Mouse (Mus musculus) cerebellum, adult 11-12 months (tissue): ENCODE measurements around the gene Gm9970.
"Not testable (repeated sequence)": the region's sequence is repeated elsewhere in the genome, so short reads cannot be mapped to it uniquely, and the experiment has no call there.

Experiments used
- DNase-seq: peaks from one replicate; pipeline ENCODE4 v3.0.0; 2022

Gm9970 gene

DNA sequence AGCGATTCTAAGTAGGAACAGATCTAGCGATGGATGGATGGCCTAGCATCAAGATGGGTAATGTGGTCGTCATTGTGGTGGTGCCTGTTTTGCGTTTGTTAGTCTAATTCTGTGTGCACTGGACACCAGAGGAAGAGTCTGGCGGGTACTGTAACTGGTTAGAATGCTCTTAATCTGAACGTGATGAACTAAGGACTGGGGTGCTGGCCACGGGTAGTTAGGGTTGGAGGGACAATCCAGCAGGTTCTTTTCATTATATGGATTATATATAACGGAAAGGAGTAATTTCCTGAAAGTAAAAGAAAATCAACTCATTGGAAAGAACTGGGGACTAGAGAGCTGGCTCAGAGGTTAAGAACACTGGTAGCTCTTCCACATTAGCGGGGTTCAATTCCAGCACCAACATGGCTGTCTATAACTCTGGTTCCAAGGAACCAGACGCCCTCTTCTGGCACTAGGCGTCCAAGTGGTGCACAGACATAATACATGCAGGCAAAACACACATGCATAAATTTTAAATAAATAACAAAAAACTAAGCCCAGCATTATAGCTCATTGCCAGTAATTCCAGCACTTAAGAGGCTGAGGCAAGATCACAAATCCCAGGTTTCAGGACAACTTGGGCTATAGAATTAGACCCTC, 19.6 kb downstream of the Gm9970 start:
- DNase-seq: peak; percentile 31

DNA sequence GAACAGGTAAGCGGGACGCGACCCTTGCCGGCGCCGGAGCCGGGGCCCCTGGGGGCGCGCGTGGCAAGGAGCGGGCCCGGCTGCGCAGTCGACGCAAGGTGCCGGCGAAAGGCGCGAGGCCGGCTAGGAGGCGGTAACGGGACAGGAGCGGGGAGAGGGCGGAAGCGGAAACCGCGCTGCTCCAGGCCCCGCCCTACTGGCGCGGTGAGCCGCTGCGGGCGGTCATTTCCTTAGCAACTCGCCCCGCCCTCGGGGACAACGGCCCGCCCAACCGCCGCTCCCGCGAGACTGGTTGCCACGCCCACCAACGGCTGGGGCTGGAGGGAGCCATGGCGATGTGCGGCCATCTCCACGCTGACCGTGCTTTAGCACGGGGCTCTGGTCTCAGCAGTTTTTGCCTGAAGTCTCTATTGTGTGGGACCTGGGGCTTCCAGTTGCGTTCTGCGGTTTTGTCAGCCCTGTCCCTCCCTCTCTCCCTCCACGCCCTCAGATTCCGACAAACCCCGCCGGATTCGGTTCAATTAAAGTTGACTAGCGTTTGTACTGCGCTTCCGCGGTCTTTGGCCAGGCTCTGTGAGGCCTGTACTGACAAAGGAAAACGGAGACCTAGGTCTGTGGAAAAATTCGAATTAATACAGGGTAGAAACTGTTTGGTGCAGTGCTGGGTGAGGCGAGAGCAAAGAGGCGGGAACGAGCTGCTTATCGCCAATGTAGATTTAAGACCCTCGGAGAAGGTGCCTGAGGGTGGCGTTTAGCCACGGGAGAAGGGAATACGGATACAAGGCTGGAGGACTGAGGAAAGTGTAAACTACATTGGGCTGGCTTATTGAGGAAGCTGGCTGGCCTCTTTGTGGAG, 20.4 kb downstream of the Gm9970 start, which contains the start of gene Ppm1g:
Gene Ppm1g, minus strand, starts transcription at position 240 of the 856 bp plus-strand sequence.
- peak; percentile 94 for DNase-seq

DNA sequence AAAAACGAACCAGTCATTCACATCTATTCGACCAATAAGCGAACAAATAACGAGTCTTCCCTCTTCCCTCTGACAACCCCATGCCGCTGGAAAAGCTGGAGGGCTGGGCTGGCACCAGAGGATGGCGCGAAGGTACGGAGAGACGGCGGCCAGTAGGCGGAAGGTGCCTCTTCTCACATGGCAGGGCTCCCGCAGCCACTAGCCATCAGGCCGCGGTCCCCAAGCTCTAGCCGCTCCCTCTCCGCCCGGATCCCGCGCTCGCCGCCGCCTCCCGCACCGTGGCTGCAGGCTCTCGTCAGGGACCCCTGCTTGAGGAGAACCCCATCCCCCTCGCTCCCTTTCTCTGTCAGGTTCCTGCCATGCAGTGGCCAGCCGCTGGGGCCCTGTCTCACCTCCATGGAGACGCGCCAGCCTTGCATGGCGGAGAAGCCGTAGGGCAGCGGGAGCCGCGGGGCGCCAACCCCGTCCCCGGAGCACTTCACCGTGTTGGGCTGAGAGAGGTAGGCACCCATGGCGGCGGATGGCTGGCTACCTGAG, 21.1 kb downstream of the Gm9970 start:
- DNase-seq: no peak

DNA sequence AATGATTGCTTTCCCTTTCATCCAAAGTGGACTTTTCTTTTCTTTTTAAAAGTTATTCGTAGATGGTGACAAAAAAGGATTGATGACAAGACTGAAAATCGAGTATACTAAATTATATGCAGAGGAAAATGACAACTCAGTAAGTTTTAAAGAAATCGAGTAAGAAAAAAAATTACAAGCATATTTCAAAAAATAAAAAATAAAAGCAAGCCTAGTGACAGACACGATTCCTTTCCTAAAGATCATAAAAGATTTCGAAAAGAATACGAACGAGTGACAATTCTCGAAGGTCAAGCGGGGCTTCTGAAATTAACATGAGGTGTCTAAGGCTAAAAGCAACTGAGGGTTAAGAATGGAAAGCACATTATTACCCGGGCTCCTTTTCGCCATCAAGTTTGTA, 21.6 kb downstream of the Gm9970 start:
- DNase-seq: no peak

DNA sequence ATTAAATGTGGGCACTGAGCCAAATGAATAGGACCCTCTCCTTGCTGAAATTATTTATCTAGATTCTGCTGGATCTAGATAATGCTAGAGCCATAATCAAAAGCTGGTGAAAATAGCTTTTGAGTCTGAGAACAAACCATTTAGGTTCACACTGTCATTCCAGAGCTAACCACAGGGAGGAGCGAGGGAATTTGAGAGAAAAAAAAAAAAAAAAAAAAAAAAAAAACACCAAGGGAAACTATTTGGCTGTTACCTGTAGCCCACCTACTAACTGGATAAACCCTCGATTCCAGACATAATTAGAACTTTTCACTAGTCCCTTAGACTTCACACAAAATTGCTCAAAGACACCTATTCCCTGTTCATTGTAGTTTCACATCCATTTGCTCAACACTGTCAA, 22.0 kb downstream of the Gm9970 start:
- no peak for DNase-seq

DNA sequence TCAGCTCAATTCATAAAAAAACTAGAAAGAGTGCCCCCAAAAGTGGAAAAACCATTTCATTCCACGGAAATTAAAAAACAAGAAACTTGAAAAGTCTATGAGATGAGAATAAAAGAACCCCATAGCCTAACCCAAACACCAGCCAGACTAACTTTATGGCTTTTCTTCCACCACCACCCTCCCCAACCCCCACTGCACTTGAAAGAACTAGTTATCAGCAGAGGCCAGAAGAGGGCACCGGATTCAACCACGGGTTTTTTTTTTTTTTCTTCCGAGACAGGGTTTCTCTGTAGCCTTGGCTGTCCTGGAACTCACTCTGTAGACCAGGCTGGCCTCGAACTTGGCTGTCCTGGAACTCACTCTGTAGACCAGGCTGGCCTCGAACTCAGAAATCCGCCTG, 22.7 kb downstream of the Gm9970 start:
- DNase-seq: no peak

DNA sequence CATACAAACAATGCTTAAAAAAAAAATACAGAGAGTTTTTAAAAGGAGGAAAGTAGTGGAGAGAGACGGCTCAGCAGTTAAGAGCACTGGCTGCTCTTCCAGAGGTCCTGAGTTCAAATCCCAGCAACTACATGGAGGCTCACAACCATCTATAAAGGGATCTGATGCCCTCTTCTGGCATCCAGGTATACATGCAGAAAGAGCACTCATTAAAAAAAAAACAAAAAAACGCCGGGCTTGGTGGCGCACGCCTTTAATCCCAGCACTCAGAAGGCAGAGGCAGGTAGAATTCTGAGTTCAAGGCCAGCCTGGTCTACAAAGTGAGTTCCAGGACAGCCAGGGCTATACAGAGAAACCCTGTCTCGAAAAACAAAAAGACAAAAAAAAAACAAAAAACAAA, 24.5 kb downstream of the Gm9970 start:
- not testable (repeated sequence) for DNase-seq

DNA sequence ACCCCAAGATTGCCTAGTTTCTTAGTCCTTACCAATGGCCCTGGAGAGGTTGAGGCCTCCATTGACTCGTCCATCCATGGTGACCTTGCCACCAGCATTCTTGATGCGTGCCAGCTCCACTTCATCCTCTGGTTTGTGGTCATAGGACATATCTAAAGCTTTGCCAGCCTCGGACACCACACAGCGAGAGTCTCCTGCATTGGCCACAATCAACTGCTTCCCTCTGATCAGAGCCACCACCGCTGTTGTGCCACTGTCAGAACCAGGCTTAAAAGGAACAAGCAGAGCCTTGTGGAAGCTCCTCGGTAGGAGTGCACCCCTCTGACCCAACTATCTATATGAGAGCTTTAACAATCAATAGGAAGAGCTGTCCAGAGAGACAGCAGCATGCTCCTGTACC, 36.6 kb downstream of the Gm9970 start:
- no peak for DNase-seq

DNA sequence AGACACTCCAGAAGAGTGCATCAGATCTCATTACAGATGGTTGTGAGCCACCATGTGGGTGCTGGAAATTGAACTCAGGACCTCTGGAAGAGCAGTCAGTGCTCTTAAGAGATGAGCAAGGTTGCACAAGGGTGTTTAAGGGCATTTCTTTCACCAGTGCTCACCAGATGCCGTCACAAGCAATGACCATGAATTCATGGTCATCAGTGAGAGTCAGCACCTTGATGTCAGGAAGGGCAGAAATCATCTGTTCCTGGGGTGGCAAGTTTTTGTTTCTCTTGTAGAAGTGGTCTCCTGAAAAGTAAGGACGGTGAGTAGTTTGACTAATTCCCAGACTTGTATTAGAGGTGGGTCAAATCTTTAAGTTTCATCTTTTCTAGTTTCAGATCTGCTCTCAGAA, 37.2 kb downstream of the Gm9970 start:
- no peak for DNase-seq

DNA sequence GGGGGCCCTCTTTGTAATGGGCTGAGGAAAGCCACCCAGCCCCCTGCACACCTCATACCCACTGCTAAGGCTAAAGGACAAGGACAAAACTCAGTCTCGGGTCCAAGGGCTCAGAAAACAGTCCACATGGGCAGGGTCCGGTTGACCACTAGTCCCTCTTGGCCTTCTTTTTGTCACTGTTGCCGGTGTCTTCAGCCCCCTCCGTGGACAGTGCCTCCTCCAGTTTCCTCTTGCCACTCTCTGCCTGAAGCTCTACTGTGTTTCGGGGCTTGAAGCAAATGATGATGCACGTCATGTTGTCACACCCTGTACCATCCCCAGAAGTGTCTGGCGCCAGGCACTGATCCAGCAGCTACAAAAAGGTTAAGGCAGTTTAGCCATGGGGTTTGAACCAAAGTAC, 38.1 kb downstream of the Gm9970 start:
- DNase-seq: peak; percentile 63

DNA sequence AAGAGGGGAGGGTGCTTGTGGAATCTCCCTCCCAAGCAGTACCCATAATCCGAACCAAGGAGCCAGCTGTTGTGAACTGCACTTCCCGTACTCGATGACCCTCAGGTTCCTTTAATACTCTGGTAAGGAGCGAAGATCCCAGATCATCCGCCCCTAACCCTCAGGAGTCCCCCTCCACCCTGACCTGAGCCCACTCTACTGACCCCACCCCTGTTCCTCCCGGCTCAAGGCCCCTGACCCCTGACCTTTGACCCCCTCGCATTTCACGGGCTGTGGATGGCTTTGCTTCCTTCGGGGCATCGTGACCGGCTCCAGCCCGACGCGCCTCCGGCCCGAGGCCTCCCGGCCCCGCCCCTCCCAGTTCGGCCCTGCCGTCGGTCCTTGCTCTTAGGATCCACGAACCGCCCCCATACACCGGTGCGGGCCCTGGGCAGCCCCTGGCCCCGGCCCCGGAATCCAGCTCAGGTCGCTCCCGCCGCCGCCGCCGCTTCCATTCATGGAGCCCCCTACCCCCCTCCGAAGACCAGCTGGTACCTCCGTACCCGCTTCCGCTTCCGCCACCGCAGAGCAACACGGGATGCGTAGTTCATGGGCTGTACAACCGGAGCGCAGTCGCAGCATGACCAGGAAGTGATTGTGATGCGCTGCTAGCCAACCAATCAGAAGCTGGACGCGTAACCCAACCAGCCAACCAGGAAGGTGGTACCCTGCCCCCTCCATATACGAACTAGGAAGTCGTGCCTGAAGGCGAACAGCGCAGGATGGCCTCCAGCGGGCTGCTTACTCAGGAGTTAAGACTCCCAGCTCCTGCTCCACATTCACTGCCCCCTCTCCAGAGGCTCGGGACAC, 39.1 kb downstream of the Gm9970 start, which contains the start of gene Zfp513:
Gene Zfp513, minus strand, starts transcription at position 562 of the 849 bp plus-strand sequence.
- peak; percentile 99 for DNase-seq

DNA sequence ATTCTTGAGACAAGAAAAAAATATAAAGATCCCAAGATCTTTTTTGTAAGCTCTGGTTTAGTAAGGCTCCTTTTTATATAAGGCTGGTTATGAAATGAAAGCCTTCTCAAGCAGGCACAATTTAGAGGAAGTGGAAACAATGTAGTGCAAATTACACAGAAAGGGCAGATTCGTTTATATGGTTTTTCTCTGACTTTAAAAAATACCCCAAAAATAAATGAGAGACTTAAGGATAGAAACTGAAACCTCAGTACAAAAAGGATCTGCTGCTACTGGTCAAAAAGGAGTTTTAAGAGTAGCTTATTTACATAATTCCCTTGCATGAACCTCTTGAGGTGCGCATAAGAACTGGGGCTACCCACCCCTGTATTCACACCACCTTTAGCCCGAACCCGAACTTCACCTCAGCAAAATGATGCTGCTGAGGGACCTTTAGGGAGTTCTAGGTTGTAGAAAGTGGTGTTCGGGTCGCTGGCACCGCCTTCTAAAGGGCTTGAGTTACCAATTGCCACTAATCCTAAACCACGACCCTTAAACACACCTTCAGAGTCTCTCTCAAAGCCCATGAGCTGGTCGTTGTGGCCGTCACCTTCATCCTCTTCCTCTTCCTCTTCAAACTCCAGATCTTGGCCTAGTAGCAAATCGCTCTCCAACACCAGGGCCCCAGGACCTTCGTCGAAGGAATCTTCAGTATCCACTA, 39.8 kb downstream of the Gm9970 start:
- no peak for DNase-seq

DNA sequence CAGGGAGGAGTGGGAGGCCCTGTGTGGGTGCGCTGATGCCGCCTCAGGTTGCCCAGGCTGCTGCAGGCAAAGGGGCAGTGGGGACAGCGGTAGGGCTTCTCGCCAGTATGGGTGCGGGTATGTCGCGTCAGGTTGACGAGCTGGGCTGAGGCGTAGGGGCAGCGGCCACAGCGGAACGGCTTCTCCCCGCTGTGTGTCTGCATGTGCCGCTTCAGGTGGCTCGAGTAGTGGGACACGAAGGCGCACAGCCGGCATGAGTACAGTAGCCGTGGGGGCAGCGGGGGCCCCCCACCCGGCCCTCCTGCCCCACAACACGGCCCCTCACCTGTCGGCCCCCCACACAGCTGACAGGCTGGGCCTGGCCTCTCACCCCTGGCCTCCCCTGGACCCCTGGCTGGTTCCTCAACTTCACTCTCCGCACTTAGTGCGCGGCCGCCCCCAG, 40.7 kb downstream of the Gm9970 start:
- peak; percentile 68 for DNase-seq

DNA sequence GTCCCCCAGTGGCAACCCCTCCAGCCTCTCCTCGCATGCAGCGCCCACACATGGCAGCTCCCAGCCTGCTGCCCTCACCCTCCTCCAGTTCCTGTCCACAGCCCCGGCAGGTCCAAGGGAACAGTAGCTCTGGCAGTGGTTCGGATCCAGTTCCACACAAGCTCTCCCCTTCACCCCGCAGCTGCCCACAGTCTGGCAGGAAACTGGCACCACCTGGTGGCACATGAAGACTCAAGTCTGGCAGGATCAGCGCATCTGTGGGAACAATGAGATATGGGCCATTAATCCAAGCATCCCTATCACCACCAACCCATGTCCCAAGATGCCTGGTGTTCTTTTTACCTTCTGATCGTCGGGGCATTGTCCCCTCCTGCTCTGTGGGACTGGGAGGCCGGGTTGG, 41.1 kb downstream of the Gm9970 start:
- peak; percentile 53 for DNase-seq

DNA sequence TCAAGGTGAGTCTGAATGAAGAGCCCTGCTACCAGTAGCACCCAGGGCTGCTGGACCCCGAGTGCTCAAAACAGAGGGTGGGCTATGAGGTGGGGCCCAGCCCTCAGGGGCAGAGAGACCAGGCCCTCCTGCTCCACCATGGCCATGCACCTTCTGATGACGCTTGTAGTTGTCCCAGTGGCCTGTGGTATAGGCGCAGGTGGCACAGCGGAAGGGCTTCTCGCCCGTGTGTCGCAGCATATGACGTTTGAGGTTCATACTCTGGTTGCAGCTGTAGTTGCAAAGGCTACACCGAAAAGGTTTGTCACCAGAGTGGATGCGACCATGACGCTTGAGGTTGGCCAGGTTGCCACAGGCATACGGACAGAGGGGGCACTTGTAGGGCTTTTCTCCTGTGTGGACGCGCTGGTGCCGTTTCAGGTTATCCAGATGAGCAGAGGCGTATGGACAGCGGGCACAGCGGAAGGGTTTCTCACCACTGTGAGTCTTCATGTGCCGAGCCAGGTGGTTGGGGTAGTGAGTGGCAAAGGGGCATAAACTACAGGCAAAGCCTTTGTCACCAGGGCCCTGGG, 41.6 kb downstream of the Gm9970 start:
- DNase-seq: peak; percentile 38

DNA sequence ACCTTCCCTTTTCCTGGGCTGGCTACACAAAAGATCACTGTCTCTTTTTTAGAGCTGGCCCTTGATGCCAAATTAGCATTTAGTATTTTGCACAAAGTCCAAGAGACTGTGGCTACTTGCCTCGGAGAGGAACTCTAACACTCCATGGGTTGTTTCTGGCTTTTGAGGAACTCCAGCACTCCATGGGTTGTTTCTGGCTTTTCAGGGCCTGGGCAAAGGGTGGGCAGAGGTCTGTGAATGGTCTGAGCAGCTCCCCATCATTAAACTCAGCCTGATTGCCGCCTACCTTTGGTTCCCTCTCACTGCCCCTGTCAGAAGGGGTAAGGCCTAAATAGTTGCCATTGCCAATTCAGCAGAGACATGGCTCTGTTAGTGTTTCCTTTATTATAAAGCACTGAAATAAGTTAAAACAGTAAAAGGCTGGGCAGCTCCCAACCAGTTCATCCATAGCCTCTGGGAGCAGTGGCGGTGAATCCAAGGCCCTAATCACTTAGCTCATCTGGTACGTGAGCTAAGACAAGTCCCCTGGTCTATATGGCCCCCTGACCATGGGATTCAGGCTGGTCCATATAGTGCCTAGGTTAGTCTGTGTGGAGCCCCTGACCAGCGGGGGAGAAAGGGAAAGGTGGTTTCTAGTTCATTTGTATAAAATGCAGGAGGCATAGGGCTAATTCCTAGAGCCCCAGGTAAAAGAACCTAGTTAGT, 42.3 kb downstream of the Gm9970 start:
- DNase-seq: no peak

DNA sequence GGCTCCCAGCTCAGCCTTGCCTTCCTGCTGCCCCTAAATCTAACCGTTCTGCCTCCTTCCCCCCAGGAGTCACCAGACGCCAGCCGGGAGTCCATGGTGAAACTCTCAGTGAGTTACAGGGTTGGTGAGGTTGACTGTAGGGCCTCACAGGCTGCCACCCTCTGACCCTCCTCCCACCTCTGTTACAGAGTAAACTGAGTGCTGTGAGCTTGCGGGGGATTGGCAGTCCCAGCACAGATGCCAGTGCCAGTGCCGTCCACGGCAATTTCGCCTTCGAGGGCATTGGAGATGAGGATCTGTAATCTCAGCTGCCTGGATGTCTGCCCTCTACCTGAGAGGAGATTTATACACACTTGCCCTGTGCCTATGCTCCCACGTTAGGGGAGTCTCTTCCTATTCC, 42.9 kb downstream of the Gm9970 start:
- peak; percentile 33 for DNase-seq

DNA sequence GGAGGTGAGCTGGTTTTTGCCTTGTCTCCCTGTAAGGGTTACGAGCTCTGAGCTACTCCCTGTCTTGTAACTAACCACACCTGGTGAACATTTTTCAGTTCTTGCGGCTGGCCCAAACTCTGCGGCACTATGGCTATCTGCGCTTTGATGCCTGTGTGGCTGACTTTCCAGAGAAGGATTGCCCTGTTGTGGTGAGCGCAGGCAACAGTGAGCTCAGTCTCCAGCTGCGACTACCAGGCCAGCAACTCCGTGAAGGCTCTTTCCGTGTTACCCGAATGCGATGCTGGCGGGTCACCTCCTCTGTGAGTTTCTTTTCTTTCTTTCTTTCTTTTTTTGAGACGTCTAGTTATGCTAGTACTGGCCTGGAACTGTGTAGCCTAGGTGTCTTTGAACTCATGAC, 44.0 kb downstream of the Gm9970 start:
- no peak for DNase-seq

DNA sequence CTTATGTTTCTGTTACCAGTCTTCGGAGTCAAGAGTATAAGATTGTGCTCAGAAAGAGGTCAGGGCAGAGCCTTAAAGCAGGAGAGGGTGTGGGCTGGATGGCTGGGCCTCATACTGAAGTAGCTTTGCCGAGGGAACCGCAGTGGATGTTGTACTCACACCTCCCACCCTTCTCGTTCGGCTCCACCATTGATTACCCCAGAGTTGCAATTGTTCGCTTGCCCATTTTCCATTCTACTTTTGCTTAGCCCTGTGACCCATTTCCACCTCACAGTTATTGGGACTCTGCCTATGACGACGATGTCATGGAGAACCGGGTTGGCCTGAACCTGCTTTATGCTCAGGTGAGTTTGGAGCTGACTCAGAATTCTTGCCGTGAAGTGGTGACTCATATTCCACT, 44.8 kb downstream of the Gm9970 start:
- no peak for DNase-seq

DNA sequence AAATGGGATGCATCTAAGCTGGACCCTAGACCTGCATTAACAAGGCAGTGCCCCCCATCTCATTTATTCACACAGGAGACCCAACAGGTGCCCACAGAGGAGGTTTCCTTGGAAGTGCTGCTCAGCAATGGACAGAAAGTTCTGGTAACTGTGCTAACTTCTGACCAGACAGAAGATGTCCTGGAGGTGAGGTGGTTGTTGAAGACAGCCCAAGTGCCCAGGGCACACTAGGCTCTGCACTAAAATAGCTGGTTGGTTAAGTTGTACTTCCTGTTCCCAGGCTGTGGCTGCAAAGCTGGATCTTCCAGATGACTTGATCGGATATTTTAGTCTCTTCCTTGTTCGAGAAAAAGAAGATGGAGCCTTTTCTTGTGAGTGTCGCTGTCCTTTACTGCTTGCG, 45.4 kb downstream of the Gm9970 start:
- DNase-seq: no peak
